Comparison of ENCODE assay signal across 8 mouse cellular contexts in genomic region chr3:109124091-109124490, GRCm38 (mm10). TPM values are rescaled to one million over a fixed set of nuclear protein-coding genes. Genes with fewer than 3 reads are reported as not detected.
DNase-seq lines count a peak whose midpoint lies in the region; ATAC-seq and TF ChIP-seq lines count a peak whose summit lies in the region.

No protein-coding gene starts in this region.

- H3K9ac ChIP-seq in liver, embryonic 11.5 days (ENCODE audit: low read depth, low read length): no peak overlapping the region
- peak overlapping the region; percentile 11; the same call in 1 of the 2 replicates for H3K9ac ChIP-seq in intestine, embryonic 14.5 days (ENCODE audit: low read length)
- H3K9ac ChIP-seq in neural tube, embryonic 13.5 days: no peak overlapping the region

- 30% methylated on average over 4 of the region's 4 CpGs for WGBS in liver, embryonic 11.5 days
- 47% methylated on average over 4 of the region's 4 CpGs for WGBS in intestine, embryonic 14.5 days
- WGBS in neural tube, embryonic 13.5 days: 63% methylated on average over 4 of the region's 4 CpGs
- WGBS in cerebellum, adult 2 months: 68% methylated on average over 4 of the region's 4 CpGs

- H3K36me3 ChIP-seq in liver, embryonic 11.5 days (ENCODE audit: control insufficient read depth, insufficient read depth, low read length): no peaks in the 10 kb centered on the region
- H3K36me3 ChIP-seq in intestine, embryonic 14.5 days (ENCODE audit: control insufficient read depth, insufficient read depth, low read length): peaks cover 3% of the 10 kb centered on the region; the same call in 1 of the 2 replicates
- no peaks in the 10 kb centered on the region for H3K36me3 ChIP-seq in neural tube, embryonic 13.5 days

- no peak overlapping the region for H3K27ac ChIP-seq in liver, embryonic 11.5 days (ENCODE audit: low read depth, low read length)
- peak overlapping the region; percentile 96 for H3K27ac ChIP-seq in embryonic fibroblast, embryonic 13.5 days (ENCODE audit: insufficient read depth, low read length)
- peak overlapping the region; percentile 83; the same call in 1 of the 2 replicates for H3K27ac ChIP-seq in intestine, embryonic 14.5 days (ENCODE audit: low read depth)
- H3K27ac ChIP-seq in neural tube, embryonic 13.5 days (replicated peaks): no peak overlapping the region
- no peak overlapping the region for H3K27ac ChIP-seq in cerebellum, adult 2 months (ENCODE audit: insufficient read depth, low read length)

- H3K27me3 ChIP-seq in liver, embryonic 11.5 days (replicated peaks; ENCODE audit: control insufficient read depth, insufficient read depth, low read length): no peaks in the 10 kb centered on the region
- no peaks in the 10 kb centered on the region for H3K27me3 ChIP-seq in intestine, embryonic 14.5 days (replicated peaks; ENCODE audit: control insufficient read depth, insufficient read depth, low read length)
- H3K27me3 ChIP-seq in neural tube, embryonic 13.5 days: no peaks in the 10 kb centered on the region
- no peaks in the 10 kb centered on the region for H3K27me3 ChIP-seq in cerebellum, adult 2 months (ENCODE audit: control insufficient read depth, insufficient read depth, low read length)

- no peak for ATAC-seq in liver, embryonic 11.5 days (replicated peaks; ENCODE audit: low FRiP score)
- ATAC-seq in intestine, embryonic 14.5 days (replicated peaks; ENCODE audit: low FRiP score, low TSS enrichment, low read depth): no peak
- ATAC-seq in neural tube, embryonic 13.5 days (ENCODE audit: low read depth): no peak

- H3K9me3 ChIP-seq in liver, embryonic 11.5 days (ENCODE audit: control insufficient read depth, low read length): no peaks in the 10 kb centered on the region
- no peaks in the 10 kb centered on the region for H3K9me3 ChIP-seq in intestine, embryonic 14.5 days (ENCODE audit: control insufficient read depth, low read length)
- no peaks in the 10 kb centered on the region for H3K9me3 ChIP-seq in neural tube, embryonic 13.5 days

- TF ChIP-seq CTCF in embryonic fibroblast, embryonic 13.5 days (IDR thresholded peaks at IDR 0.05; ENCODE audit: borderline replicate concordance, insufficient read depth, low read length): no peak
- no peak for TF ChIP-seq CTCF in cerebellum, adult 2 months (IDR thresholded peaks at IDR 0.05; ENCODE audit: borderline replicate concordance, insufficient read depth, low read depth, low read length)

- peak overlapping the region; percentile 93 for H3K4me2 ChIP-seq in liver, embryonic 11.5 days
- peak overlapping the region; percentile 64 for H3K4me2 ChIP-seq in intestine, embryonic 14.5 days (ENCODE audit: low read length)
- H3K4me2 ChIP-seq in neural tube, embryonic 13.5 days: peak overlapping the region; percentile 81

- peak; percentile 14; the same call in 1 of the 2 replicates for TF ChIP-seq POLR2A in embryonic fibroblast, embryonic 13.5 days (IDR thresholded peaks at IDR 0.05; ENCODE audit: low read depth, low read length)
- TF ChIP-seq POLR2A in cerebellum, adult 2 months (IDR thresholded peaks at IDR 0.05; ENCODE audit: borderline replicate concordance, insufficient read depth, low read length): no peak

- DNase-seq in liver, embryonic 11.5 days (ENCODE audit: low spot score): no peak
- no peak for DNase-seq in liver
- no peak for DNase-seq in intestine, embryonic 14.5 days (ENCODE audit: low spot score)
- no peak for DNase-seq in cerebellum, adult 2 months
- no peak for DNase-seq in spleen, adult 18-20 months
- no peak for DNase-seq in frontal cortex, postnatal 10 days (ENCODE audit: low spot score in 2 of 2)

- peak overlapping the region; percentile 73 for H3K4me3 ChIP-seq in liver, embryonic 11.5 days (ENCODE audit: low read depth, low read length)
- peak overlapping the region; percentile 80 for H3K4me3 ChIP-seq in embryonic fibroblast, embryonic 13.5 days (ENCODE audit: insufficient read depth, low read length)
- H3K4me3 ChIP-seq in intestine, embryonic 14.5 days (ENCODE audit: low read depth, low read length): peak overlapping the region; percentile 65
- peak overlapping the region; percentile 76 for H3K4me3 ChIP-seq in neural tube, embryonic 13.5 days
- no peak overlapping the region for H3K4me3 ChIP-seq in cerebellum, adult 2 months (replicated peaks; ENCODE audit: insufficient read depth, low read depth, low read length)

- peaks cover 7% of the 10 kb centered on the region for H3K4me1 ChIP-seq in liver, embryonic 11.5 days (replicated peaks; ENCODE audit: control insufficient read depth, insufficient read depth, low read length)
- H3K4me1 ChIP-seq in embryonic fibroblast, embryonic 13.5 days (ENCODE audit: control insufficient read depth, insufficient read depth, low read length): peaks cover 8% of the 10 kb centered on the region; the same call in 1 of the 2 replicates
- peaks cover 22% of the 10 kb centered on the region; the same call in 1 of the 2 replicates for H3K4me1 ChIP-seq in intestine, embryonic 14.5 days (replicated peaks; ENCODE audit: control insufficient read depth, insufficient read depth, low read length)
- peaks cover 19% of the 10 kb centered on the region for H3K4me1 ChIP-seq in neural tube, embryonic 13.5 days (replicated peaks)
- H3K4me1 ChIP-seq in cerebellum, adult 2 months (ENCODE audit: control insufficient read depth, insufficient read depth, low read length): no peaks in the 10 kb centered on the region

RNA-seq across cellular contexts. Expression of gene Slc25a24, which starts 1.1 kb away (rescaled TPM):
- polyA plus RNA-seq in liver, embryonic 11.5 days (2014; fragmentation: Nextera tagmentation; extraction: Ambion mirVana): 16.2 and 19.9 TPM in 2 replicates
- 58.7 and 72.0 TPM in 2 replicates for polyA plus RNA-seq in embryonic fibroblast, embryonic 13.5 days (2011; ENCODE audit: insufficient read length, low read depth, missing spikeins)
- polyA plus RNA-seq in intestine, embryonic 14.5 days (2014; fragmentation: Nextera tagmentation; extraction: Ambion mirVana): 39.8 and 47.7 TPM in 2 replicates
- polyA plus RNA-seq in neural tube, embryonic 13.5 days (2015; fragmentation: Nextera tagmentation; extraction: Ambion mirVana): 9.2 and 12.1 TPM in 2 replicates
- 1.0 TPM in 2 replicates for polyA plus RNA-seq in cerebellum, adult 2 months (2012; rRNA removed)

RNA-seq across cellular contexts. Expression of gene Slc25a54, which starts 43.8 kb away (rescaled TPM):
- not detected in 2 replicates for polyA plus RNA-seq in liver, embryonic 11.5 days (2014; fragmentation: Nextera tagmentation; extraction: Ambion mirVana)
- not detected in 2 replicates for polyA plus RNA-seq in embryonic fibroblast, embryonic 13.5 days (2011; ENCODE audit: insufficient read length, low read depth, missing spikeins)
- not detected in 2 replicates for polyA plus RNA-seq in intestine, embryonic 14.5 days (2014; fragmentation: Nextera tagmentation; extraction: Ambion mirVana)
- polyA plus RNA-seq in neural tube, embryonic 13.5 days (2015; fragmentation: Nextera tagmentation; extraction: Ambion mirVana): not detected in 2 replicates
- not detected in 2 replicates for polyA plus RNA-seq in cerebellum, adult 2 months (2012; rRNA removed)

Comparison
In these comparisons a context has a peak if more than half of its experiments do, and no peak if none do; other contexts are left out.
1. H3K27ac ChIP-seq: peak in embryonic fibroblast, embryonic 13.5 days (single experiment) and intestine, embryonic 14.5 days (single experiment); none in liver, embryonic 11.5 days (single experiment), neural tube, embryonic 13.5 days (single experiment) and cerebellum, adult 2 months (single experiment).
2. Peak in every context shown above with its lines, with median percentiles within 50 percentile points of each other: H3K4me2 ChIP-seq.